Comparison of ENCODE assay signal across 8 mouse cellular contexts in the genomic region with DNA sequence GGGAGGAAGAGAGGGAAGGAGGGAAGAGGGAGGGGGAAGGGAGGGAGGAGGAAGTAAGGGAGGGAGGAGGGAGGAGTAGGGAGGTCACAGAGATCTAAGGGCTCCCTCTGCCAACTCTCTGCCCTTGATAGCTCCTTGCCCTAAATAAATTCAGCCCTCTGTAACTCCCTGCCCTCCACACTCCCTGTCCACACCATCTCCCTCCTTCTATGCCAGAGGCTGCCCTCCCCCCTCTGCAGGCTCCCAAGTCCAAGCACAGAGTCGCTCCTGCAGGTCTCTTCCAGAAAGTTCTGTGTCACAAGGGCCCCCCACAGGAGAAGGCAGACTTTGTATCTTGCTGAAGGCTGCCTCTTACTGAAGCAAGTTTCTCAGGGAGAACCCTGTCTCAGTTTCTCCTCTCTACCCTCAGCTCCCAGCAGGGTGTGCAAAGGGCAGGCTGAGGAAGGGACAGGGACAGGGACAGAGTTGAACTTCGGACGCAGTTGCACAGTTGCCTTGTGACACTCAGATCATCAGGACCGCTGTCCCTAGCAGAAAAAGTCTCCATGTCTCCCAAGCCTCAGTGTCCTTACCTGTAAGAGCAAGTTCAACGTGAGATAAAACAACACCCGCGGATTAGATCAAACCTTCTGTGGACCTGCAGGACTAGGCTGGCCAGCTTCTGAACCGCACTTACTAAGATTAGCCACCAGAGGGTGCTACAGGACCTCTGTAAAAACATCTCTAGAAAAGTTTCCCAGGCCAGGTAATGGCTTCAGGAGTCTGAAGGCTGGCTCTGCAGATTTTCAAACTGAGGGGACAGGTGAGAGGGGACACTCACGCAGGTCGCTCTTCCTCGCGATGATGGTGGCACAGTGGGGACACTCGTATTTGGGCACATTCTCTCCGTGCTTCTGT. TPM values are rescaled to one million over a fixed set of nuclear protein-coding genes. Genes with fewer than 3 reads are reported as not detected.
DNase-seq lines count a peak whose midpoint lies in the region; ATAC-seq and TF ChIP-seq lines count a peak whose summit lies in the region.

No protein-coding gene starts in this region.

- H3K9me3 ChIP-seq in E14TG2a.4 (ENCODE audit: low read length), result 0 out of 2 replicates have a peak, but pooled peaks cover 4% of the 10 kb centered on the region
- H3K9me3 ChIP-seq in heart, embryonic 16.5 days (replicated peaks; ENCODE audit: control insufficient read depth, low read length), result 0 out of 2 replicates have a peak, but pooled peaks cover 3% of the 10 kb centered on the region
- H3K9me3 ChIP-seq in kidney, postnatal 0 days (replicated peaks; ENCODE audit: low read length), result no peaks in the 10 kb centered on the region
- H3K9me3 ChIP-seq in liver, embryonic 12.5 days (replicated peaks), result no peaks in the 10 kb centered on the region

- 15% methylated on average over 14 of the region's 14 CpGs for WGBS in heart, embryonic 16.5 days
- 14% methylated on average over 14 of the region's 14 CpGs for WGBS in kidney, postnatal 0 days
- WGBS in liver, embryonic 12.5 days (ENCODE audit: insufficient replicate concordance), result 16% methylated on average over 14 of the region's 14 CpGs

- no peaks in the 10 kb centered on the region for H3K36me3 ChIP-seq in E14TG2a.4 (ENCODE audit: insufficient read depth, low read length)
- H3K36me3 ChIP-seq in heart, embryonic 16.5 days (ENCODE audit: control insufficient read depth, insufficient read depth), result no peaks in the 10 kb centered on the region
- H3K36me3 ChIP-seq in kidney, postnatal 0 days (ENCODE audit: insufficient read depth, low read length), result no peaks in the 10 kb centered on the region
- H3K36me3 ChIP-seq in liver, embryonic 12.5 days, result no peaks in the 10 kb centered on the region

- DNase-seq in brain, embryonic 18.5 days (ENCODE audit: low read depth, low spot score), result peak; percentile 34
- DNase-seq in kidney, postnatal 0 days (ENCODE audit: low spot score), result peak; percentile 83
- DNase-seq in neural tube, embryonic 10.5 days (ENCODE audit: extremely low spot score, low spot score), result peak; percentile 63
- peak; percentile 37 for DNase-seq in testis, postnatal 14 days (ENCODE audit: low spot score)

- peaks cover 13% of the 10 kb centered on the region for H3K4me1 ChIP-seq in E14TG2a.4 (replicated peaks; ENCODE audit: low read depth, low read length)
- peaks cover 5% of the 10 kb centered on the region for H3K4me1 ChIP-seq in heart, embryonic 16.5 days (ENCODE audit: control insufficient read depth, insufficient read depth, low read length)
- H3K4me1 ChIP-seq in kidney, postnatal 0 days (replicated peaks; ENCODE audit: insufficient read depth, low read length), result no peaks in the 10 kb centered on the region
- peaks cover 5% of the 10 kb centered on the region for H3K4me1 ChIP-seq in liver, embryonic 12.5 days

- peaks cover 48% of the 10 kb centered on the region for H3K27me3 ChIP-seq in E14TG2a.4 (ENCODE audit: insufficient read depth, low read length)
- H3K27me3 ChIP-seq in heart, embryonic 16.5 days (ENCODE audit: control insufficient read depth, insufficient read depth, low read length), result peaks cover 5% of the 10 kb centered on the region; the same call in 1 of the 2 replicates
- H3K27me3 ChIP-seq in kidney, postnatal 0 days (ENCODE audit: insufficient read depth, low read length), result 0 out of 2 replicates have a peak, but pooled peaks cover 3% of the 10 kb centered on the region
- peaks cover 32% of the 10 kb centered on the region for H3K27me3 ChIP-seq in liver, embryonic 12.5 days (replicated peaks)

- peak overlapping the region; percentile 37 for H3K4me2 ChIP-seq in heart, embryonic 16.5 days (ENCODE audit: low read depth, low read length)
- no peak overlapping the region for H3K4me2 ChIP-seq in kidney, postnatal 0 days (ENCODE audit: low read length)
- no peak overlapping the region for H3K4me2 ChIP-seq in liver, embryonic 12.5 days

- H3K9ac ChIP-seq in heart, embryonic 16.5 days (ENCODE audit: low read length), result peak overlapping the region; percentile 53; the same call in 1 of the 2 replicates
- no peak overlapping the region for H3K9ac ChIP-seq in kidney, postnatal 0 days (ENCODE audit: low read depth, low read length)
- H3K9ac ChIP-seq in liver, embryonic 12.5 days, result no peak overlapping the region

- ATAC-seq in erythroid progenitor cell, adult 5-6 weeks (replicated peaks; ENCODE audit: low FRiP score, poor library complexity, severe bottlenecking), result peak; percentile 66
- peak; percentile 50 for ATAC-seq in heart, embryonic 16.5 days (replicated peaks; ENCODE audit: extremely low read depth, insufficient read depth, low FRiP score)
- peak; percentile 78 for ATAC-seq in kidney, postnatal 0 days (replicated peaks; ENCODE audit: low FRiP score, low read depth)
- peak; percentile 50; the same call in 1 of the 2 replicates for ATAC-seq in liver, embryonic 12.5 days

- H3K4me3 ChIP-seq in E14TG2a.4 (replicated peaks; ENCODE audit: low read length), result no peak overlapping the region
- H3K4me3 ChIP-seq in heart, embryonic 16.5 days (ENCODE audit: low read length), result peak overlapping the region; percentile 8; the same call in 1 of the 2 replicates
- H3K4me3 ChIP-seq in kidney, postnatal 0 days (replicated peaks; ENCODE audit: low read depth, low read length), result no peak overlapping the region
- no peak overlapping the region for H3K4me3 ChIP-seq in liver, embryonic 12.5 days

- TF ChIP-seq CTCF in E14TG2a.4 (conservative IDR thresholded peaks at IDR 0.05; ENCODE audit: low read length), result peak; percentile 67
- peak; percentile 85 for TF ChIP-seq CTCF in kidney, postnatal 0 days (IDR thresholded peaks at IDR 0.05; ENCODE audit: low read depth)

- H3K27ac ChIP-seq in heart, embryonic 16.5 days (ENCODE audit: low read length), result no peak overlapping the region
- H3K27ac ChIP-seq in kidney, postnatal 0 days, result no peak overlapping the region
- H3K27ac ChIP-seq in liver, embryonic 12.5 days, result no peak overlapping the region

RNA-seq across cellular contexts. Expression of a gene that starts 12.2 kb away (rescaled TPM):
- total RNA-seq in erythroid progenitor cell, adult 5-6 weeks (2015; ENCODE audit: low replicate concordance), result not detected in 2 replicates
- total RNA-seq in erythroid progenitor cell, adult 5-6 weeks (2017; ENCODE audit: low replicate concordance), result not detected in 2 replicates
- polyA plus RNA-seq in heart, embryonic 16.5 days (2015; fragmentation: Nextera tagmentation; extraction: Ambion mirVana), result 0.64 and 0.83 TPM in 2 replicates
- polyA plus RNA-seq in kidney, postnatal 0 days (2015; fragmentation: Nextera tagmentation; extraction: Ambion mirVana), result 0.08 TPM in 1 of 2 replicates, not detected in the other
- polyA plus RNA-seq in liver, embryonic 12.5 days (2016; fragmentation: Nextera tagmentation; extraction: Ambion mirVana), result 0.04 and 0.06 TPM in 2 replicates

RNA-seq across cellular contexts. Expression of a gene that starts 45.7 kb away (rescaled TPM):
- 2.9 TPM in 1 of 2 replicates, not detected in the other for total RNA-seq in erythroid progenitor cell, adult 5-6 weeks (2015; ENCODE audit: low replicate concordance)
- 0.26 and 1.9 TPM in 2 replicates for total RNA-seq in erythroid progenitor cell, adult 5-6 weeks (2017; ENCODE audit: low replicate concordance)
- 0.13 and 0.16 TPM in 2 replicates for polyA plus RNA-seq in heart, embryonic 16.5 days (2015; fragmentation: Nextera tagmentation; extraction: Ambion mirVana)
- 47.2 and 67.8 TPM in 2 replicates for polyA plus RNA-seq in kidney, postnatal 0 days (2015; fragmentation: Nextera tagmentation; extraction: Ambion mirVana)
- polyA plus RNA-seq in liver, embryonic 12.5 days (2016; fragmentation: Nextera tagmentation; extraction: Ambion mirVana), result 0.07 and 0.20 TPM in 2 replicates

Comparison
In these comparisons a context has a peak if more than half of its experiments do, and no peak if none do; other contexts are left out.
1. RNA of a gene that starts 45.7 kb away (polyA plus RNA-seq): 47.2 to 67.8 TPM in kidney, postnatal 0 days; 0.13 to 0.16 TPM in heart, embryonic 16.5 days and 0.07 to 0.20 TPM in liver, embryonic 12.5 days; every median in the first group is over 10 times any median in the second.
2. Peak in every context shown above with its lines, with median percentiles within 50 percentile points of each other: DNase-seq and ATAC-seq.